Mouse (Mus musculus) G1E (cell line): ENCODE measurements at regions not wholly inside any gene's neighbourhood (a gene's known extent, or its start where the extent isn't known, plus 50 kb on each side); places are given as distances from the start of the nearest gene placed in this dataset.

Experiments used
- ATAC-seq: 2 replicates; pipeline ENCODE4 v1.8.0; 2016; ENCODE audit warnings: mild to moderate bottlenecking; ENCODE audit not compliant: insufficient number of reproducible peaks, poor library complexity, low FRiP score, severe bottlenecking; ENCODE audit errors: extremely low read depth
- DNase-seq: peaks from one replicate; pipeline ENCODE4 v3.0.0; 2012; ENCODE audit warnings: low spot score
- H3K27me3 ChIP-seq: 2 replicates; pipeline ENCODE4 v1.6.1; 2012; ENCODE audit warnings: mild to moderate bottlenecking, low read length, inconsistent platforms; ENCODE audit not compliant: insufficient read depth
- H3K36me3 ChIP-seq: replicated peaks from 2 replicates; pipeline ENCODE3; 2012; ENCODE audit warnings: mild to moderate bottlenecking, inconsistent platforms
- H3K4me1 ChIP-seq: 2 replicates; pipeline ENCODE4 v1.6.1; 2012; ENCODE audit warnings: low read depth, low read length, inconsistent platforms, mixed read lengths; ENCODE audit not compliant: insufficient read depth
- H3K4me3 ChIP-seq: 2 replicates; pipeline ENCODE4 v1.5.1; 2012; ENCODE audit warnings: low read depth, mild to moderate bottlenecking, inconsistent platforms, low read length, moderate library complexity, mixed read lengths
- H3K9me3 ChIP-seq: replicated peaks from 2 replicates; pipeline ENCODE4 v1.6.1; 2012; ENCODE audit warnings: inconsistent platforms
- CTCF ChIP-seq: IDR thresholded peaks from 2 replicates; pipeline ENCODE4 v1.5.1; 2012; ENCODE audit warnings: low read depth, low read length, inconsistent platforms, mixed read lengths
- GATA1 ChIP-seq: IDR thresholded peaks from 2 replicates; pipeline ENCODE4 v1.6.1; 2012; ENCODE audit warnings: borderline replicate concordance, low read length, inconsistent platforms, mixed read lengths
- GATA2 ChIP-seq: IDR thresholded peaks from 2 replicates; pipeline ENCODE4 v1.6.1; 2012; ENCODE audit warnings: low read depth, low read length, inconsistent platforms, borderline replicate concordance
- POLR2AphosphoS5 ChIP-seq: IDR thresholded peaks from 2 replicates; pipeline ENCODE4 v1.6.1; 2012; ENCODE audit warnings: low read depth, low read length, inconsistent platforms; ENCODE audit not compliant: insufficient replicate concordance
- TAL1 ChIP-seq: conservative IDR thresholded peaks from 2 replicates; pipeline ENCODE4 v1.6.1; 2012; ENCODE audit warnings: low read depth, low read length, inconsistent platforms, mixed read lengths

DNA sequence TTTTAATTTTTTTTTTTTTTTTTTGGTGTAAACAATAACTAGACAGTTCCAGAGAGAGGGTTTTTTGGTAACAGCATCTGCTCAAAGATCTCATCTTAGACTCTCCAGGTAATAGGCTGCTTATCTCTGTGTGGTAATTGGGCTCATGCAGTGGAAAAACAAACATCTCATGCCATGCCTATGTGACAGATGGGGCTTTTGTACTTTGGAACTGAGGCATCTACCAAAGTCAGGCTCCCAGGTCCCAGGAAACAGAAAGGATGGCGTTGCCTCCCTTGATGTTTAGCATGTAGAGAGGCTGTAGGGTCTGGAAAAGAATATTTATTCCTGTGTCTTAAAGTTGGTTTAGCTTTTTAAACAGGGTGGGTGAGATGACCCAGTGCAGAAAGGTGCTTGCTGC lies 53.1 kb upstream of the Selenop start:
- Histone ChIP-seq H3K36me3 (no peaks in the 10 kb centered on the region), H3K9me3 (no peaks in the 10 kb centered on the region), H3K4me3 (no peak overlapping the region), H3K4me1 (no peaks in the 10 kb centered on the region), H3K27me3 (no peaks in the 10 kb centered on the region)
- DNase-seq, result no peak
- no peak for TF ChIP-seq POLR2AphosphoS5
- TF ChIP-seq GATA1, result no peak
- no peak for TF ChIP-seq GATA2
- no peak for TF ChIP-seq CTCF
- no peak for TF ChIP-seq TAL1
- no peak for ATAC-seq
